Mouse (Mus musculus): Measurements from ENCODE around the gene Pyy. TPM values are rescaled to one million over a fixed set of nuclear protein-coding genes. Genes with fewer than 3 reads are reported as not detected.

Pyy gene
- total and polyA plus RNA-seq, 2 experiments from 2014 or later = not detected

GRCm38 (mm10) chr11:102095676-102096075 is 12.0 kb downstream of the Pyy start:
- TF ChIP-seq EP300 (IDR thresholded peaks at IDR 0.05; ENCODE audit: low read depth) (no peak), CTCF (IDR thresholded peaks at IDR 0.05; ENCODE audit: low read depth) (no peak)
- Histone ChIP-seq H3K27me3 (ENCODE audit: control insufficient read depth, insufficient read depth, low read length) (0 out of 2 replicates have a peak, but pooled peaks cover 3% of the 10 kb centered on the region), H3K4me1 (ENCODE audit: control insufficient read depth, insufficient read depth) (peaks cover 8% of the 10 kb centered on the region), H3K4me3 (ENCODE audit: low read depth, low read length) (no peak overlapping the region), H3K4me2 (ENCODE audit: low read depth, low read length) (no peak overlapping the region), H3K9ac (replicated peaks; ENCODE audit: low read depth, low read length) (no peak overlapping the region), H3K36me3 (replicated peaks; ENCODE audit: control insufficient read depth, insufficient read depth, low read length) (no peaks in the 10 kb centered on the region), H3K27ac (ENCODE audit: low read depth) (no peak overlapping the region), H3K9me3 (replicated peaks; ENCODE audit: control insufficient read depth, low read length) (no peaks in the 10 kb centered on the region)
- DNase-seq (ENCODE audit: low spot score) (no peak), ATAC-seq (ENCODE audit: insufficient read depth, low read depth) (no peak)
- 55% methylated on average over 3 of the region's 3 CpGs for WGBS

- H3K4me1 ChIP-seq (ENCODE audit: control insufficient read depth, insufficient read depth) = no peaks in the 10 kb centered on the region
- no peaks in the 10 kb centered on the region for H3K27me3 ChIP-seq (ENCODE audit: control insufficient read depth, insufficient read depth, low read length)
- H3K4me3 ChIP-seq (ENCODE audit: low read depth, low read length) = peak overlapping the region; percentile 65
- peak; percentile 45 for ATAC-seq (ENCODE audit: insufficient read depth, low read depth)
- TF ChIP-seq EP300 (IDR thresholded peaks at IDR 0.05; ENCODE audit: low read depth) = no peak
- TF ChIP-seq CTCF (IDR thresholded peaks at IDR 0.05; ENCODE audit: low read depth) = peak; percentile 53
- H3K9me3 ChIP-seq (replicated peaks; ENCODE audit: control insufficient read depth, low read length) = no peaks in the 10 kb centered on the region
- peak overlapping the region; percentile 52 for H3K27ac ChIP-seq (ENCODE audit: low read depth)
- DNase-seq (ENCODE audit: low spot score) = peak; percentile 79
- no peaks in the 10 kb centered on the region for H3K36me3 ChIP-seq (replicated peaks; ENCODE audit: control insufficient read depth, insufficient read depth, low read length)
- H3K4me2 ChIP-seq (ENCODE audit: low read depth, low read length) = peak overlapping the region; percentile 86
- H3K9ac ChIP-seq (replicated peaks; ENCODE audit: low read depth, low read length) = peak overlapping the region; percentile 39; the same call in 1 of the 2 replicates
- WGBS = under 1% methylated on average over 20 of the region's 20 CpGs
Measured at GRCm38 (mm10) chr11:102089088-102089808, 18.4 kb downstream of the Pyy start.

- Histone ChIP-seq H3K4me1 (ENCODE audit: control insufficient read depth, insufficient read depth) (no peaks in the 10 kb centered on the region), H3K36me3 (replicated peaks; ENCODE audit: control insufficient read depth, insufficient read depth, low read length) (no peaks in the 10 kb centered on the region), H3K4me3 (ENCODE audit: low read depth, low read length) (peak within 1 kb of the TSS; percentile 65), H3K4me2 (ENCODE audit: low read depth, low read length) (peak within 1 kb of the TSS; percentile 86), H3K9ac (replicated peaks; ENCODE audit: low read depth, low read length) (peak within 1 kb of the TSS; percentile 39), H3K9me3 (replicated peaks; ENCODE audit: control insufficient read depth, low read length) (no peaks in the 10 kb centered on the region), H3K27ac (ENCODE audit: low read depth) (peak within 1 kb of the TSS; percentile 52), H3K27me3 (ENCODE audit: control insufficient read depth, insufficient read depth, low read length) (no peaks in the 10 kb centered on the region)
- under 1% methylated on average over 49 of the region's 49 CpGs for WGBS
- DNase-seq (ENCODE audit: low spot score) (peak; percentile 77), ATAC-seq (ENCODE audit: insufficient read depth, low read depth) (peak; percentile 58)
- TF ChIP-seq EP300 (IDR thresholded peaks at IDR 0.05; ENCODE audit: low read depth) (no peak), CTCF (IDR thresholded peaks at IDR 0.05; ENCODE audit: low read depth) (no peak)
Measured at GRCm38 (mm10) chr11:102087931-102088898, 19.4 kb downstream of the Pyy start, which contains the start of gene Mpp2. TSS of gene Mpp2 (minus strand) at chr11:102088515.

GRCm38 (mm10) chr11:102087081-102087751 is 20.4 kb downstream of the Pyy start:
- Histone ChIP-seq H3K36me3 (replicated peaks; ENCODE audit: control insufficient read depth, insufficient read depth, low read length) (no peaks in the 10 kb centered on the region), H3K4me2 (ENCODE audit: low read depth, low read length) (peak overlapping the region; percentile 86), H3K27ac (ENCODE audit: low read depth) (peak overlapping the region; percentile 43), H3K9me3 (replicated peaks; ENCODE audit: control insufficient read depth, low read length) (no peaks in the 10 kb centered on the region), H3K4me3 (ENCODE audit: low read depth, low read length) (peak overlapping the region; percentile 65), H3K4me1 (ENCODE audit: control insufficient read depth, insufficient read depth) (peaks cover 6% of the 10 kb centered on the region), H3K9ac (replicated peaks; ENCODE audit: low read depth, low read length) (peak overlapping the region; percentile 39), H3K27me3 (ENCODE audit: control insufficient read depth, insufficient read depth, low read length) (no peaks in the 10 kb centered on the region)
- under 1% methylated on average over 39 of the region's 39 CpGs for WGBS
- DNase-seq (ENCODE audit: low spot score) (peak; percentile 76), ATAC-seq (ENCODE audit: insufficient read depth, low read depth) (peak; percentile 61)
- no peak for TF ChIP-seq EP300 (IDR thresholded peaks at IDR 0.05; ENCODE audit: low read depth)
- TF ChIP-seq CTCF (IDR thresholded peaks at IDR 0.05; ENCODE audit: low read depth) = no peak

- TF ChIP-seq EP300 (IDR thresholded peaks at IDR 0.05; ENCODE audit: low read depth) = no peak
- no peak for TF ChIP-seq CTCF (IDR thresholded peaks at IDR 0.05; ENCODE audit: low read depth)
- H3K9me3 ChIP-seq (replicated peaks; ENCODE audit: control insufficient read depth, low read length) = no peaks in the 10 kb centered on the region
Measured at GRCm38 (mm10) chr11:102086331-102086730, 21.3 kb downstream of the Pyy start.

More at GRCm38 (mm10) chr11:102086331-102086730, 21.3 kb downstream of the Pyy start:
- Histone ChIP-seq H3K27ac (ENCODE audit: low read depth) (no peak overlapping the region), H3K4me2 (ENCODE audit: low read depth, low read length) (no peak overlapping the region), H3K27me3 (ENCODE audit: control insufficient read depth, insufficient read depth, low read length) (no peaks in the 10 kb centered on the region), H3K4me1 (ENCODE audit: control insufficient read depth, insufficient read depth) (peaks cover 9% of the 10 kb centered on the region), H3K4me3 (ENCODE audit: low read depth, low read length) (no peak overlapping the region), H3K9ac (replicated peaks; ENCODE audit: low read depth, low read length) (no peak overlapping the region), H3K36me3 (replicated peaks; ENCODE audit: control insufficient read depth, insufficient read depth, low read length) (no peaks in the 10 kb centered on the region)
- no peak for DNase-seq (ENCODE audit: low spot score)
- WGBS = 26% methylated on average over 3 of the region's 3 CpGs
- no peak for ATAC-seq (ENCODE audit: insufficient read depth, low read depth)

All from heart, postnatal 0 days (tissue).